Mouse (Mus musculus) neural tube, embryonic 13.5 days (tissue): ENCODE data around the gene Khdc1a. TPM values are rescaled to one million over a fixed set of nuclear protein-coding genes. Genes with fewer than 3 reads are reported as not detected.
"Not testable (repeated sequence)": the region's sequence is repeated elsewhere in the genome, so short reads cannot be mapped to it uniquely, and the experiment has no call there.

Experiments
- ATAC-seq: fragments of 200-750 bp; cut with Nextera tagmentation; 2 replicates; pipeline ENCODE4 v1.8.0; 2017; ENCODE audit warnings: low read depth, mild to moderate bottlenecking, moderate TSS enrichment, moderate library complexity
- H3K27ac ChIP-seq: fragments of 300-500 bp; sonication (generic); replicated peaks from 2 replicates; pipeline ENCODE4 v1.5.1; 2015; ENCODE audit warnings: moderate library complexity, mild to moderate bottlenecking, inconsistent platforms
- H3K27me3 ChIP-seq: fragments of 300-500 bp; sonication (generic); 2 replicates; pipeline ENCODE4 v1.6.1; 2015; ENCODE audit warnings: mild to moderate bottlenecking, inconsistent platforms
- H3K36me3 ChIP-seq: fragments of 300-500 bp; sonication (generic); 2 replicates; pipeline ENCODE4 v1.6.1; 2015; ENCODE audit warnings: mild to moderate bottlenecking, inconsistent platforms
- H3K4me1 ChIP-seq: fragments of 300-500 bp; sonication (generic); replicated peaks from 2 replicates; pipeline ENCODE4 v1.6.1; 2015; ENCODE audit warnings: inconsistent platforms
- H3K4me2 ChIP-seq: fragments of 300-500 bp; sonication (generic); 2 replicates; pipeline ENCODE4 v1.6.1; 2015; ENCODE audit warnings: inconsistent platforms, mild to moderate bottlenecking, moderate library complexity
- H3K4me3 ChIP-seq: fragments of 300-500 bp; sonication (generic); 2 replicates; pipeline ENCODE4 v1.5.1; 2015; ENCODE audit warnings: mild to moderate bottlenecking, inconsistent platforms
- H3K9ac ChIP-seq: fragments of 300-500 bp; sonication (generic); 2 replicates; pipeline ENCODE4 v1.6.1; 2015; ENCODE audit warnings: moderate library complexity, mild to moderate bottlenecking, inconsistent platforms
- H3K9me3 ChIP-seq: fragments of 300-500 bp; sonication (generic); 2 replicates; pipeline ENCODE4 v1.6.1; 2016; ENCODE audit warnings: inconsistent platforms
- WGBS: fragments of 180-500 bp; shearing (Covaris S2); methylation state at CpG from one replicate; pipeline ENCODE4 v1.1.7; 2015; 5-methylcytosine and 5-hydroxymethylcytosine counted together
- polyA plus RNA-seq: library from polyadenylated mRNA; unstranded; fragments of >200 nt; fragmentation: Nextera tagmentation; extraction: Ambion mirVana; gene quantifications from 2 replicates; pipeline ENCODE4 v1.2.1, GENCODE M21; 2015

The Khdc1a gene
- polyA plus RNA-seq, 1 experiment from 2014 or later, result not detected

- no peak overlapping the region for H3K4me3 ChIP-seq
- no peak for ATAC-seq
- whole genome bisulfite sequencing, result 91% methylated on average over 1 of the region's 1 CpGs
These were observed 24.8 kb upstream of the Khdc1a start for GRCm38 (mm10) chr1:21324633-21325032.

GRCm38 (mm10) chr1:21326733-21327132 lies 22.7 kb upstream of the Khdc1a start:
- no peak for ATAC-seq
- H3K27ac ChIP-seq, result no peak overlapping the region
- H3K4me2 ChIP-seq, result no peak overlapping the region
- H3K9ac ChIP-seq, result no peak overlapping the region
- no peaks in the 10 kb centered on the region; the same call in 1 of the 2 replicates for H3K4me1 ChIP-seq
- no peaks in the 10 kb centered on the region for H3K9me3 ChIP-seq
- H3K27me3 ChIP-seq, result no peaks in the 10 kb centered on the region
- no peak overlapping the region for H3K4me3 ChIP-seq
- WGBS, result 94% methylated on average over 7 of the region's 7 CpGs
- no peaks in the 10 kb centered on the region for H3K36me3 ChIP-seq

More at GRCm38 (mm10) chr1:21324633-21325032, 24.8 kb upstream of the Khdc1a start:
- no peaks in the 10 kb centered on the region for H3K36me3 ChIP-seq
- no peak overlapping the region for H3K27ac ChIP-seq
- no peak overlapping the region for H3K4me2 ChIP-seq
- H3K9me3 ChIP-seq, result no peaks in the 10 kb centered on the region
- no peaks in the 10 kb centered on the region; the same call in 1 of the 2 replicates for H3K4me1 ChIP-seq
- no peaks in the 10 kb centered on the region for H3K27me3 ChIP-seq
- no peak overlapping the region for H3K9ac ChIP-seq

- not testable (repeated sequence) for H3K27me3 ChIP-seq, H3K27ac ChIP-seq, H3K36me3 ChIP-seq, H3K9me3 ChIP-seq, ATAC-seq, H3K4me2 ChIP-seq, H3K4me3 ChIP-seq, H3K9ac ChIP-seq, H3K4me1 ChIP-seq
These were observed 18.3 kb upstream of the Khdc1a start for GRCm38 (mm10) chr1:21331161-21331560.

GRCm38 (mm10) chr1:21333222-21333973 lies 16.0 kb upstream of the Khdc1a start:
- Histone ChIP-seq H3K27me3 (no peaks in the 10 kb centered on the region), H3K36me3 (no peaks in the 10 kb centered on the region), H3K4me1 (no peaks in the 10 kb centered on the region), H3K4me2 (no peak overlapping the region), H3K9me3 (no peaks in the 10 kb centered on the region), H3K9ac (no peak overlapping the region), H3K4me3 (no peak overlapping the region), H3K27ac (no peak overlapping the region)
- WGBS, result 85% methylated on average over 16 of the region's 16 CpGs
- ATAC-seq, result no peak

GRCm38 (mm10) chr1:21335836-21336235 lies 13.6 kb upstream of the Khdc1a start:
- H3K36me3 ChIP-seq, result no peaks in the 10 kb centered on the region
- H3K27ac ChIP-seq, result no peak overlapping the region
- no peaks in the 10 kb centered on the region for H3K27me3 ChIP-seq
- no peaks in the 10 kb centered on the region for H3K4me1 ChIP-seq
- no peak overlapping the region for H3K9ac ChIP-seq
- H3K4me2 ChIP-seq, result no peak overlapping the region
- no peaks in the 10 kb centered on the region for H3K9me3 ChIP-seq
- no peak for ATAC-seq
- H3K4me3 ChIP-seq, result no peak overlapping the region

GRCm38 (mm10) chr1:21340745-21341144 lies 8.7 kb upstream of the Khdc1a start:
- 94% methylated on average over 1 of the region's 1 CpGs for WGBS
- Histone ChIP-seq H3K4me2 (no peak overlapping the region), H3K36me3 (no peaks in the 10 kb centered on the region), H3K27ac (no peak overlapping the region), H3K27me3 (no peaks in the 10 kb centered on the region), H3K9ac (no peak overlapping the region), H3K4me3 (no peak overlapping the region), H3K4me1 (no peaks in the 10 kb centered on the region), H3K9me3 (no peaks in the 10 kb centered on the region)
- no peak for ATAC-seq

GRCm38 (mm10) chr1:21344253-21344652 lies 5.2 kb upstream of the Khdc1a start:
- WGBS, result 59% methylated on average over 4 of the region's 4 CpGs
- no peak overlapping the region for H3K27ac ChIP-seq
- no peaks in the 10 kb centered on the region for H3K9me3 ChIP-seq
- H3K4me3 ChIP-seq, result no peak overlapping the region
- H3K4me1 ChIP-seq, result no peaks in the 10 kb centered on the region
- H3K27me3 ChIP-seq, result no peaks in the 10 kb centered on the region
- ATAC-seq, result no peak
- no peak overlapping the region for H3K9ac ChIP-seq
- no peaks in the 10 kb centered on the region for H3K36me3 ChIP-seq
- H3K4me2 ChIP-seq, result no peak overlapping the region

GRCm38 (mm10) chr1:21344752-21345151 lies 4.7 kb upstream of the Khdc1a start:
- not testable (repeated sequence) for H3K4me3 ChIP-seq, H3K27ac ChIP-seq, H3K27me3 ChIP-seq, H3K4me2 ChIP-seq, ATAC-seq, H3K9ac ChIP-seq, H3K36me3 ChIP-seq, H3K4me1 ChIP-seq, H3K9me3 ChIP-seq
- 90% methylated on average over 7 of the region's 7 CpGs for WGBS

- not testable (repeated sequence) for H3K4me2 ChIP-seq, H3K4me3 ChIP-seq, H3K9me3 ChIP-seq, ATAC-seq, H3K27me3 ChIP-seq, H3K36me3 ChIP-seq, H3K4me1 ChIP-seq, H3K27ac ChIP-seq, H3K9ac ChIP-seq
- 81% methylated on average over 1 of the region's 1 CpGs for WGBS
These were observed 18.6 kb downstream of the Khdc1a start, which contains the start of gene Khdc1c for GRCm38 (mm10) chr1:21368031-21368430. Gene Khdc1c, plus strand, starts transcription at chr1:21368331.

GRCm38 (mm10) chr1:21383256-21383655 lies 33.8 kb downstream of the Khdc1a start, which contains the start of gene Khdc1b:
Gene Khdc1b, plus strand, starts transcription at chr1:21383556.
- no peak for ATAC-seq
- Histone ChIP-seq H3K9ac (no peak within 1 kb of the TSS), H3K4me1 (no peaks in the 10 kb centered on the region), H3K4me3 (no peak within 1 kb of the TSS), H3K27me3 (no peaks in the 10 kb centered on the region), H3K36me3 (no peaks in the 10 kb centered on the region), H3K9me3 (no peaks in the 10 kb centered on the region), H3K27ac (no peak within 1 kb of the TSS), H3K4me2 (no peak within 1 kb of the TSS)
- 81% methylated on average over 1 of the region's 1 CpGs for WGBS

- no peak overlapping the region for H3K9ac ChIP-seq
- 80% methylated on average over 6 of the region's 6 CpGs for WGBS
- no peaks in the 10 kb centered on the region for H3K9me3 ChIP-seq
- H3K36me3 ChIP-seq, result no peaks in the 10 kb centered on the region
- no peaks in the 10 kb centered on the region for H3K4me1 ChIP-seq
- H3K27ac ChIP-seq, result no peak overlapping the region
- ATAC-seq, result no peak
- H3K4me2 ChIP-seq, result no peak overlapping the region
- H3K27me3 ChIP-seq, result no peaks in the 10 kb centered on the region
- H3K4me3 ChIP-seq, result no peak overlapping the region
These were observed 41.8 kb downstream of the Khdc1a start for GRCm38 (mm10) chr1:21391138-21391671.
